Mouse (Mus musculus) liver, embryonic 15.5 days (tissue): ENCODE results near the gene Eif1. TPM values are rescaled to one million over a fixed set of nuclear protein-coding genes. Genes with fewer than 3 reads are reported as not detected.

Experiments used
- polyA plus RNA-seq: library from polyadenylated mRNA; unstranded; fragments of >200 nt; fragmentation: Nextera tagmentation; extraction: Ambion mirVana; gene quantifications from 2 replicates; pipeline ENCODE4 v1.2.1, GENCODE M21; 2015

Eif1 gene
- polyA plus RNA-seq, 1 experiment from 2014 or later, result 1,576 TPM

Other genes with a start within 250 kb of the Eif1 start
- gene Krt32, start 231.7 kb upstream of the Eif1 start, polyA plus RNA-seq, result not detected in 2 replicates
- not detected in 2 replicates for gene Krt35, start 223.6 kb upstream of the Eif1 start, polyA plus RNA-seq
- gene Krt36, start 214.3 kb upstream of the Eif1 start, polyA plus RNA-seq, result not detected in 2 replicates
- 0.36 TPM in 1 of 2 replicates, not detected in the other for gene Krt13, start 198.3 kb upstream of the Eif1 start, polyA plus RNA-seq
- gene Krt15, start 184.0 kb upstream of the Eif1 start, polyA plus RNA-seq, result 0.16 and 0.84 TPM in 2 replicates
- gene Krt19, start 171.2 kb upstream of the Eif1 start, polyA plus RNA-seq, result 3.6 and 4.2 TPM in 2 replicates
- not detected in 2 replicates for gene Krt9, start 126.6 kb upstream of the Eif1 start, polyA plus RNA-seq
- 0.50 and 0.76 TPM in 2 replicates for gene Krt14, start 112.3 kb upstream of the Eif1 start, polyA plus RNA-seq
- not detected in 2 replicates for gene Krt16, start 71.0 kb upstream of the Eif1 start, polyA plus RNA-seq
- 0.33 and 0.40 TPM in 2 replicates for gene Krt17, start 58.9 kb upstream of the Eif1 start, polyA plus RNA-seq
- gene Krt42, start 50.0 kb upstream of the Eif1 start, polyA plus RNA-seq, result not detected in 2 replicates
- gene Gast, start 14.5 kb downstream of the Eif1 start, polyA plus RNA-seq, result not detected in 2 replicates
- gene Hap1, start 36.2 kb downstream of the Eif1 start, polyA plus RNA-seq, result 0.33 and 0.45 TPM in 2 replicates
- gene Jup, start 77.9 kb downstream of the Eif1 start, polyA plus RNA-seq, result 14.0 and 15.7 TPM in 2 replicates
- gene P3h4, start 95.0 kb downstream of the Eif1 start, polyA plus RNA-seq, result 3.6 and 4.0 TPM in 2 replicates
- 7.8 and 8.5 TPM in 2 replicates for gene Fkbp10, start 95.8 kb downstream of the Eif1 start, polyA plus RNA-seq
- 16.5 and 17.7 TPM in 2 replicates for gene Nt5c3b, start 121.9 kb downstream of the Eif1 start, polyA plus RNA-seq
- gene Klhl10, start 122.0 kb downstream of the Eif1 start, polyA plus RNA-seq, result 0.06 and 0.14 TPM in 2 replicates
- 1.6 and 2.2 TPM in 2 replicates for gene Klhl11, start 152.9 kb downstream of the Eif1 start, polyA plus RNA-seq
- 103 and 111 TPM in 2 replicates for gene Acly, start 208.1 kb downstream of the Eif1 start, polyA plus RNA-seq
- gene Ttc25, start 225.7 kb downstream of the Eif1 start, polyA plus RNA-seq, result 0.07 and 0.14 TPM in 2 replicates